Mouse (Mus musculus) embryonic facial prominence, embryonic 11.5 days (tissue): ENCODE data around the gene Hoxa6. TPM values are rescaled to one million over a fixed set of nuclear protein-coding genes. Genes with fewer than 3 reads are reported as not detected.

ENCODE experiments used
- ATAC-seq: fragments of 200-750 bp; cut with Nextera tagmentation; replicated peaks from 2 replicates; pipeline ENCODE4 v1.8.0; 2017; ENCODE audit warnings: low read depth; ENCODE audit not compliant: insufficient number of reproducible peaks, low FRiP score, low TSS enrichment
- DNase-seq: peaks from one replicate; pipeline ENCODE4 v3.0.0-alpha.2; 2015; ENCODE audit warnings: low spot score
- H3K27ac ChIP-seq: fragments of 300-500 bp; sonication (generic); replicated peaks from 2 replicates; pipeline ENCODE4 v1.5.1; 2014; ENCODE audit warnings: mild to moderate bottlenecking, low read depth, low read length, control low read depth
- H3K27me3 ChIP-seq: fragments of 300-500 bp; sonication (generic); 2 replicates; pipeline ENCODE4 v1.6.1; 2014; ENCODE audit warnings: mild to moderate bottlenecking, low read length, moderate library complexity, mixed read lengths; ENCODE audit not compliant: control insufficient read depth, insufficient read depth
- H3K36me3 ChIP-seq: fragments of 300-500 bp; sonication (generic); replicated peaks from 2 replicates; pipeline ENCODE4 v1.6.1; 2014; ENCODE audit warnings: low read depth, mild to moderate bottlenecking, low read length, moderate library complexity, mixed read lengths; ENCODE audit not compliant: control insufficient read depth, insufficient read depth
- H3K4me1 ChIP-seq: fragments of 300-500 bp; sonication (generic); 2 replicates; pipeline ENCODE4 v1.6.1; 2014; ENCODE audit warnings: low read length, mixed read lengths; ENCODE audit not compliant: control insufficient read depth, insufficient read depth
- H3K4me2 ChIP-seq: fragments of 300-500 bp; sonication (generic); 2 replicates; pipeline ENCODE4 v1.6.1; 2014; ENCODE audit warnings: low read depth, mild to moderate bottlenecking, control low read depth, low read length, moderate library complexity
- H3K4me3 ChIP-seq: fragments of 300-500 bp; sonication (generic); 2 replicates; pipeline ENCODE4 v1.5.1; 2014; ENCODE audit warnings: low read depth, low read length, control low read depth
- H3K9ac ChIP-seq: fragments of 300-500 bp; sonication (generic); replicated peaks from 2 replicates; pipeline ENCODE4 v1.6.1; 2014; ENCODE audit warnings: mild to moderate bottlenecking, control low read depth, low read length
- H3K9me3 ChIP-seq: fragments of 300-500 bp; sonication (generic); replicated peaks from 2 replicates; pipeline ENCODE4 v1.6.1; 2016; ENCODE audit warnings: mild to moderate bottlenecking, low read length, inconsistent platforms, mixed read lengths; ENCODE audit not compliant: control insufficient read depth
- WGBS: fragments of 180-500 bp; shearing (Covaris S2); extraction: QIAGEN DNeasy Blood & Tissue Kit; methylation state at CpG from one replicate; pipeline ENCODE4 v1.1.7; 2014; 5-methylcytosine and 5-hydroxymethylcytosine counted together
- polyA plus RNA-seq: library from polyadenylated mRNA; unstranded; fragments of >200 nt; fragmentation: Nextera tagmentation; extraction: Ambion mirVana; gene quantifications from 2 replicates; pipeline ENCODE4 v1.2.1, GENCODE M21; 2014

The Hoxa6 gene
- polyA plus RNA-seq, 1 experiment from 2014 or later: not detected

GRCm38 (mm10) chr6:52170166-52170897, 38.2 kb downstream of the Hoxa6 start:
- under 1% methylated on average over 40 of the region's 40 CpGs for WGBS
- Histone ChIP-seq H3K4me1 (no peaks in the 10 kb centered on the region; the same call in 1 of the 2 replicates), H3K27ac (peak overlapping the region; percentile 41), H3K9me3 (no peaks in the 10 kb centered on the region), H3K36me3 (no peaks in the 10 kb centered on the region), H3K9ac (peak overlapping the region; percentile 30), H3K4me2 (peak overlapping the region; percentile 19), H3K4me3 (peak overlapping the region; percentile 17), H3K27me3 (peaks cover 71% of the 10 kb centered on the region)
- DNase-seq (no peak), ATAC-seq (no peak; the same call in 1 of the 2 replicates)

- DNase-seq (no peak), ATAC-seq (no peak)
- WGBS: 6% methylated on average over 15 of the region's 16 CpGs
- Histone ChIP-seq H3K4me1 (no peaks in the 10 kb centered on the region; the same call in 1 of the 2 replicates), H3K9ac (peak overlapping the region; percentile 30; the same call in 1 of the 2 replicates), H3K27ac (peak overlapping the region; percentile 41; the same call in 1 of the 2 replicates), H3K4me3 (peak overlapping the region; percentile 17), H3K27me3 (peaks cover 67% of the 10 kb centered on the region), H3K4me2 (peak overlapping the region; percentile 19), H3K9me3 (no peaks in the 10 kb centered on the region), H3K36me3 (no peaks in the 10 kb centered on the region)
Observed at GRCm38 (mm10) chr6:52169499-52170165, 38.9 kb downstream of the Hoxa6 start.

- ATAC-seq: no peak
- Histone ChIP-seq H3K36me3 (no peaks in the 10 kb centered on the region), H3K9ac (peak overlapping the region; percentile 62), H3K9me3 (no peaks in the 10 kb centered on the region), H3K4me2 (peak overlapping the region; percentile 44), H3K4me1 (no peaks in the 10 kb centered on the region; the same call in 1 of the 2 replicates), H3K27me3 (peaks cover 79% of the 10 kb centered on the region), H3K27ac (peak overlapping the region; percentile 60; the same call in 1 of the 2 replicates), H3K4me3 (peak overlapping the region; percentile 24)
- under 1% methylated on average over 42 of the region's 42 CpGs for WGBS
- no peak for DNase-seq
Observed at GRCm38 (mm10) chr6:52168191-52169055, 40.1 kb downstream of the Hoxa6 start.

- H3K27ac ChIP-seq: peak overlapping the region; percentile 60; the same call in 1 of the 2 replicates
- H3K4me1 ChIP-seq: no peaks in the 10 kb centered on the region; the same call in 1 of the 2 replicates
- H3K27me3 ChIP-seq: peaks cover 79% of the 10 kb centered on the region
- H3K36me3 ChIP-seq: no peaks in the 10 kb centered on the region
- peak overlapping the region; percentile 62 for H3K9ac ChIP-seq
- WGBS: under 1% methylated on average over 14 of the region's 14 CpGs
- H3K9me3 ChIP-seq: no peaks in the 10 kb centered on the region
- ATAC-seq: no peak
- peak overlapping the region; percentile 15 for H3K4me2 ChIP-seq
- DNase-seq: no peak
- peak overlapping the region; percentile 24 for H3K4me3 ChIP-seq
Observed at GRCm38 (mm10) chr6:52167736-52168161, 40.8 kb downstream of the Hoxa6 start.

- H3K36me3 ChIP-seq: no peaks in the 10 kb centered on the region
- no peak for ATAC-seq
- 7% methylated on average over 1 of the region's 1 CpGs for WGBS
- peak overlapping the region; percentile 62 for H3K9ac ChIP-seq
- peak overlapping the region; percentile 15; the same call in 1 of the 2 replicates for H3K4me2 ChIP-seq
- H3K27ac ChIP-seq: peak overlapping the region; percentile 60; the same call in 1 of the 2 replicates
- peaks cover 74% of the 10 kb centered on the region for H3K27me3 ChIP-seq
- no peaks in the 10 kb centered on the region; the same call in 1 of the 2 replicates for H3K4me1 ChIP-seq
- H3K4me3 ChIP-seq: peak overlapping the region; percentile 34
- no peaks in the 10 kb centered on the region for H3K9me3 ChIP-seq
- no peak for DNase-seq
Observed at GRCm38 (mm10) chr6:52167176-52167575, 41.3 kb downstream of the Hoxa6 start.

- under 1% methylated on average over 4 of the region's 4 CpGs for WGBS
- no peaks in the 10 kb centered on the region for H3K36me3 ChIP-seq
- peak overlapping the region; percentile 34 for H3K4me3 ChIP-seq
- H3K27me3 ChIP-seq: peaks cover 68% of the 10 kb centered on the region
- DNase-seq: no peak
- peak overlapping the region; percentile 62 for H3K9ac ChIP-seq
- H3K27ac ChIP-seq: peak overlapping the region; percentile 16; the same call in 1 of the 2 replicates
- no peaks in the 10 kb centered on the region for H3K9me3 ChIP-seq
- no peaks in the 10 kb centered on the region for H3K4me1 ChIP-seq
- 0 out of 2 replicates have a peak overlapping the region, but pooled peaks have one; percentile 2 for H3K4me2 ChIP-seq
- ATAC-seq: no peak
Observed at GRCm38 (mm10) chr6:52166431-52167077, 42.0 kb downstream of the Hoxa6 start.
